Mouse (Mus musculus) hindbrain, embryonic 15.5 days (tissue): ENCODE measurements at regions not wholly inside any gene's neighbourhood (a gene's known extent, or its start where the extent isn't known, plus 50 kb on each side); places are given as distances from the start of the nearest gene placed in this dataset.

Experiments
- ATAC-seq: fragments of 200-750 bp; cut with Nextera tagmentation; 2 replicates; pipeline ENCODE4 v1.8.0; 2017; ENCODE audit warnings: low read depth, moderate number of reproducible peaks, moderate TSS enrichment; ENCODE audit not compliant: low FRiP score
- H3K27ac ChIP-seq: fragments of 300-500 bp; sonication (generic); replicated peaks from 2 replicates; pipeline ENCODE4 v1.5.1; 2015; ENCODE audit warnings: mild to moderate bottlenecking, inconsistent platforms
- H3K27me3 ChIP-seq: fragments of 300-500 bp; sonication (generic); 2 replicates; pipeline ENCODE4 v1.6.1; 2015; ENCODE audit warnings: control low read depth, inconsistent platforms
- H3K36me3 ChIP-seq: fragments of 300-500 bp; sonication (generic); 2 replicates; pipeline ENCODE4 v1.6.1; 2015; ENCODE audit warnings: control low read depth, inconsistent platforms
- H3K4me1 ChIP-seq: fragments of 300-500 bp; sonication (generic); replicated peaks from 2 replicates; pipeline ENCODE4 v1.6.1; 2015; ENCODE audit warnings: control low read depth, inconsistent platforms
- H3K4me2 ChIP-seq: fragments of 300-500 bp; sonication (generic); 2 replicates; pipeline ENCODE4 v1.6.1; 2015; ENCODE audit warnings: moderate library complexity, mild to moderate bottlenecking, inconsistent platforms
- H3K4me3 ChIP-seq: fragments of 300-500 bp; sonication (generic); 2 replicates; pipeline ENCODE4 v1.5.1; 2015; ENCODE audit warnings: mild to moderate bottlenecking, inconsistent platforms
- H3K9ac ChIP-seq: fragments of 300-500 bp; sonication (generic); 2 replicates; pipeline ENCODE4 v1.6.1; 2015; ENCODE audit warnings: inconsistent platforms
- H3K9me3 ChIP-seq: fragments of 300-500 bp; sonication (generic); 2 replicates; pipeline ENCODE4 v1.6.1; 2016; ENCODE audit warnings: control low read depth, inconsistent platforms
- WGBS: fragments of 180-500 bp; shearing (Covaris S2); methylation state at CpG from one replicate; pipeline ENCODE4 v1.1.7; 2015; 5-methylcytosine and 5-hydroxymethylcytosine counted together

DNA sequence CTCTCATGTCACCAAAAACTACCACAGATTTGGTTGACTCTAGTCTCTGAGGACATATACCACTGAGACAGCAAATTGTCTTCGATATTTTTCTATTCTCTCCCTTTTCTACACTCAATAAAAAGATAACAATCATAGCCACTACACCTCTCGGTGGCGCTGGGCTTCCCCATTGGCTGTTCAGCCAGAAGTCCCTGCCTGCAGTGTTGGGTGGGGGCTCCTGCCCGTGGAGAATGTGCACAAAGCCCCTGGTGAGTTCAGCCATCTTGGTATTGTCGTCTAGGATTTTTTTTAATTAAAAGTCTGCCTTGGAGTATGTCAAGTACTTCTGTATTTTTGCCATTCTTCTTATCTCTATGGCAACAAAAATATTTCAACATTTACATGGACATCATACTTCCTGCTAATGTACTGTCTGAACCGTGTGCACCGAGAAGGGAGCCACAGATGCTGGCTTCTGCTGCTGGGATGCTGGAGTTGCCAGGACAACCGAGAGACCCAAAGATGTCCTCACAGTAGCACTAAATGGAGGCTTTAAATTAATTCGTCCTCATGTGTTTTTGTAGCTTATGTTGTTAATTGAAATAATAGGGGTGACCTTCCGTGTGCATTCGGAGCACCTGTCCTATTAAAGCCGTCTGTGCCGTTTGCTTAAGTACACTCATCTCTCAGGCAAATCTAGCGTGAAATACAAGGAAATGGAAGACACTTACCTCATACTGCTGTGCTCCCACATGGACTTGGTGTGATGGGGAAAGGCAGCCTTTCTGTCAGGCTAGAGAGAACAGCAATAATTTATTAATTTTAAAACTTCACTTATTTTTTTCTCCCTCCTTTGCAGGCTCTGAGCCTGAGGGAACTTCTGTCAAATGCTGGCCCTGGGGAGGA, 199.7 kb upstream of the A230072I06Rik start:
- Histone ChIP-seq H3K4me1 (peaks cover 17% of the 10 kb centered on the region; the same call in 1 of the 2 replicates), H3K27me3 (no peaks in the 10 kb centered on the region), H3K4me3 (no peak overlapping the region), H3K27ac (no peak overlapping the region), H3K36me3 (no peaks in the 10 kb centered on the region), H3K9me3 (no peaks in the 10 kb centered on the region), H3K9ac (no peak overlapping the region), H3K4me2 (no peak overlapping the region)
- WGBS, result 44% methylated on average over 14 of the region's 14 CpGs
- ATAC-seq, result 0 out of 2 replicates have a peak, but pooled peaks have one; percentile 35

DNA sequence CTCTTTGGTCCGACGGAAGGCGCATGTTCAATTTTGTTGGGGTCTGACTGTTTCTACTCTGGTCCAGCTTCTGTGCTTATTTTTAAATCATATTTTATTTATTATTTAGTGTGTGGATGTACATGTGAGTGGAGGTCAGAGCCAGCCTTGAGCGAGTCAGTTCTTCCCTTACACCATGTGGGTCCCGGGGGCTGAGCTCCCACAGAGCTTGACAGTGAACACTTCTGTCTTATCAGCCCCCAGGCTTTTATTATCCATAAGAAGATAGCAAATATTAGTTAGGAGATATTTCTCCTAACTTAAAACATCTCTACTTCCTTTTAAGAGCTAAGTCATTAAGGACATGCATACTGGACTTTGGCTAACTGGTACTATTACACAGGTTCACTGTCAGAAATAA, 197.1 kb upstream of the A230072I06Rik start:
- H3K9ac ChIP-seq, result no peak overlapping the region
- ATAC-seq, result no peak
- no peak overlapping the region for H3K4me3 ChIP-seq
- H3K36me3 ChIP-seq, result no peaks in the 10 kb centered on the region
- WGBS, result 90% methylated on average over 5 of the region's 5 CpGs
- H3K27ac ChIP-seq, result no peak overlapping the region
- H3K27me3 ChIP-seq, result no peaks in the 10 kb centered on the region
- H3K9me3 ChIP-seq, result no peaks in the 10 kb centered on the region
- H3K4me1 ChIP-seq, result peaks cover 17% of the 10 kb centered on the region; the same call in 1 of the 2 replicates
- H3K4me2 ChIP-seq, result no peak overlapping the region

DNA sequence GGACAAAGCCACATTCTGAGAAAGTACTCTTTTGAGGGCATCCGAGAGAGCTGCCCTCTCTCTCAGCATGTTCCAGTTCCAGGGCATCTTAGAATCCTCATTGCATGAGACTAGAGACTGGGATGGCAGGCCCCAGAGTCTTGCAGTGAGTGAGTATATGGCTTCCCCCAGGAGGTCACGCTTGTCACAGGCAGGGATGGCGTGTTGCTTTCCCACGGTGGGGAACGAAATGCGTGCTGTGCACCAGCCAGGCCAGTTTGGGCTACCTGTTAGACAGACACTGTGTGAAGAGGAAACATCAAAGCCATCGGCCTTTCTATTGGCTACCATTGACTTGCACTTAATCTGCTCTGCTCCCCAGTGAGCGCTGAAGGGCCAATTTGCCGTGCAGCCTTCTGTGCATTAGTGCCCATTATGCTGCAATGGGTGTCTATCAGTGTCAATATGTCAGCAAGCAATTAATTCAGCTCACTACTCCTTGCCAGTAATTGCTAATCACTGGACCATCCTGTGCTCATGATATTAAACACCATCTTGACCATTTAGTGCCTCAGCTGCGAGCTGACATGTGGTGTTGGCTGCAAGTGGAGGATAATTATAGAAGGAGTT, 191.3 kb upstream of the A230072I06Rik start:
- H3K4me2 ChIP-seq, result no peak overlapping the region
- ATAC-seq, result no peak

DNA sequence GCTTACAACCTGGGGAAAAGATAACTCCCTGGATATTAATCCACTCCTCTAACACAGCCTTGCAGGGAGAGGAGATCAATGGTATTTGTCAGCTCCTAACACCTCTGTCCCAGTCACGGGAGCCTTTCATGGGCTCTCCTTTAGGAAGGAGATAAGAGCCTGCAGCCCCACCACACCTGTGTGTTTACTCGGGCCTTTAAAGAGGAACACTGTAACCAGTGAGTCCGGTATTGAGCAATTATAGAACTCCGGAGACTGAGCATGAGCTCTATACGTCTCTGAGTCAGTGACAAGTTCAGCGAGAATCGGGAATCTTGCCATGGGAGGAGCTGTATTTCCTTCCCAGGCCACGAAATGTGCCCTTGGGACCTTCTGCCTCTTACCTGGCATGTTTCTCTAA, 178.5 kb upstream of the A230072I06Rik start:
- H3K36me3 ChIP-seq, result no peaks in the 10 kb centered on the region
- ATAC-seq, result no peak
- H3K4me2 ChIP-seq, result no peak overlapping the region
- peaks cover 36% of the 10 kb centered on the region for H3K27me3 ChIP-seq
- H3K9me3 ChIP-seq, result no peaks in the 10 kb centered on the region
- WGBS, result 88% methylated on average over 8 of the region's 8 CpGs
- no peak overlapping the region for H3K27ac ChIP-seq
- peaks cover 5% of the 10 kb centered on the region for H3K4me1 ChIP-seq
- no peak overlapping the region for H3K4me3 ChIP-seq
- no peak overlapping the region for H3K9ac ChIP-seq

More for the DNA sequence above, 191.3 kb upstream of the A230072I06Rik start:
- Histone ChIP-seq H3K4me1 (no peaks in the 10 kb centered on the region), H3K36me3 (no peaks in the 10 kb centered on the region), H3K27me3 (0 out of 2 replicates have a peak, but pooled peaks cover 3% of the 10 kb centered on the region), H3K9me3 (no peaks in the 10 kb centered on the region), H3K4me3 (no peak overlapping the region), H3K27ac (no peak overlapping the region), H3K9ac (no peak overlapping the region)
- WGBS, result 52% methylated on average over 10 of the region's 10 CpGs

DNA sequence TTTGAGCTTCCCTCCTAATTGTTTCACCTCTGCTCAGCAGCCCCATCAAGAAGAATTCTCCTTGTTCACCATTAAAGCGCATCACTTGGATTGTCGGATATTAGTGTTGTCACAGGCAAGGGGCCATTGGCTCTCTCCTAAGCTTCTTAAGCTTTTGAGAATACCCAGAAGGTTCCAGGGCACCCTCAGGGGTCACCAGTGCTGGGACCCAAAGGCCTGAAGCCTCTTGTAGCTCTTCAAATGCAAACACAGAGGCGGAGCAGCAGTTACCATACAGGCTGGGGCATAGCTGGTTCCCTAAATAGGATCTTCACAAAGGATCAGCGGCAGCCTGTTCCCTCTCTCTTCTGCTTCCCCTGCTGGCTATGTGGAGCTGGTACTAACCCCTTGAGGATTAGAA, 175.3 kb upstream of the A230072I06Rik start:
- ATAC-seq, result no peak
- no peak overlapping the region for H3K4me3 ChIP-seq
- H3K27me3 ChIP-seq, result peaks cover 40% of the 10 kb centered on the region
- no peak overlapping the region for H3K4me2 ChIP-seq
- 59% methylated on average over 4 of the region's 4 CpGs for WGBS
- no peaks in the 10 kb centered on the region for H3K36me3 ChIP-seq
- H3K4me1 ChIP-seq, result peaks cover 13% of the 10 kb centered on the region
- no peak overlapping the region for H3K27ac ChIP-seq
- H3K9me3 ChIP-seq, result no peaks in the 10 kb centered on the region
- H3K9ac ChIP-seq, result no peak overlapping the region

DNA sequence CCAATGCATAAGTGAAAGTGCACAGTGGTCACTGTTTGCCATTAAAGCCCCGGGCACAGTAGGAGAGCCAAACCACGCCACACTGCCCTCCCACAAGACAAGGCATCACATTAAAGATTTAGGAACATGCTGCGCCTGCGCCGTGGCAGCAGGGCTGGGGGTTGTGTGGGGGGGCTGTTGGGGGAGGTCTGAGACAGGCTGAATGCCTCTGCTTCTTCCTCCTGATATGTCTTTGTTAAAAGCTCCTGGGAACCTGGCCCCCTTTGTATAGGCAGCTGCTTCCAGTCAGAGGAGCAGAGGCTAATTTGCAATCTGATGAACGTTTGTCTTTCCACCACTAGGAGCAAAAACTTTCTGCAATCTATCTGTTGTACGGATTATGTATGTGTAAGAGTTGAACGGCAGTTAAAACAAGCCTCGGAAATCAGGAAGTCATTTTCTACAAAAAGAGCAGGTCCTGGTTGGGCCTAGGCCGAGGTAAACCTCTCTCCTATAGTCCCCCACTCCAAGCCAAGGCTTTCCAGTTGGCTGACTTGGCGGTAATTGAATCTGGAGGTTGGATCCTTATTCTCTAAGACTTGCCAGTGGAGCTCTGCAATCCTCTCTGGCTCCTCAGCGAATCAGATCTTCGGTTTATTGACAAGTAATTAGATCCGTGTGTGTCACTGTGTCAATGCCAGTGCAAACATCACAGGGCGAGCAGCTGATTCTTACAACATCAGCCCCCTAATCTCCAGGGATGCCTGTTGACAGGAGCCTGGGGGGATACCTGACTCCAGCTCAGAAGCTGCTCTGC, 173.3 kb upstream of the A230072I06Rik start:
- Histone ChIP-seq H3K4me1 (peaks cover 13% of the 10 kb centered on the region), H3K36me3 (no peaks in the 10 kb centered on the region), H3K9me3 (no peaks in the 10 kb centered on the region), H3K27me3 (peaks cover 41% of the 10 kb centered on the region), H3K9ac (no peak overlapping the region), H3K4me2 (no peak overlapping the region), H3K27ac (no peak overlapping the region), H3K4me3 (no peak overlapping the region)
- 0 out of 2 replicates have a peak, but pooled peaks have one; percentile 45 for ATAC-seq
- 12% methylated on average over 15 of the region's 15 CpGs for WGBS

DNA sequence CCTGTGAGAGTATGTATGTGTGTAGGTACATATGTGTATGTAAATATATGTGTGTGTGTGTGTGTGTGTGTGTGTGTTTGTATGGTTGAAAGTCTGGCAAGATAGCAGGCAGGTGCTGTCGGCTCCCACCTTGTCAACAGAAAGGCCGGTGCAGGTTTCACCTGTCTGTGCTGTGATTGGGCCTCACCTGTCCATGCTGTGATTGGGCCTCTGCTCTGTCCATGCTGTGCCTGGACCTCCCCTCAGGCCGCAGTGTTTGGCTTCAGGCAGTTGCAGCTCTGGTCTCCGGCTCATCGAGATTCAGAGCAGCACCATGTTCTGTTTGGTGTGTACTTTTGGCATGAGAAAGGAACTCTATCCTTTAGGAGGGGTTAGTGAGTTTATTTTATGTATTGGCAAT, 170.0 kb upstream of the A230072I06Rik start:
- Histone ChIP-seq H3K27ac (no peak overlapping the region), H3K4me1 (peaks cover 18% of the 10 kb centered on the region), H3K36me3 (no peaks in the 10 kb centered on the region), H3K4me2 (no peak overlapping the region), H3K4me3 (no peak overlapping the region), H3K9ac (no peak overlapping the region), H3K27me3 (peaks cover 40% of the 10 kb centered on the region), H3K9me3 (no peaks in the 10 kb centered on the region)
- no peak for ATAC-seq
- WGBS, result 73% methylated on average over 5 of the region's 5 CpGs

DNA sequence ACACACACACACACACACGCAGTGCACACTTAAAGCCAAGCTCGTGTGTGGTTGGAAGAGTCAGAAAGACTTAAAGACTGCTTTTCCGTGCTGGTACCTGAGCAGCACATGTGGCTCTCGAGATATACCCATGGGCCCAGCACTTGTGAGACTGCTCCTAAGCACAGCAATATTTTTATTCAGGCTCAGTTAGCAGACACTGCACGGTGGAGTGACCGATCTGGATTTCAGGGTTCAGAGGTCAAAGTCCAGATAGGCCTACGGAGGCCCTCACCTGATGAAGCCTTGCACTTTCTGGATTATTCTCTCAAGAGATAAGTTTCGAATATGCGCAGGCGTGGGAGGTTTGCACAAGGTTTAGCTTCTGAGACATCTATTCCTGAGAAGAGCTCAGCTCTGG, 167.0 kb upstream of the A230072I06Rik start:
- H3K4me3 ChIP-seq, result no peak overlapping the region
- no peak overlapping the region for H3K4me2 ChIP-seq
- H3K9ac ChIP-seq, result no peak overlapping the region
- H3K36me3 ChIP-seq, result no peaks in the 10 kb centered on the region
- no peaks in the 10 kb centered on the region for H3K9me3 ChIP-seq
- no peak overlapping the region for H3K27ac ChIP-seq
- peaks cover 28% of the 10 kb centered on the region for H3K27me3 ChIP-seq
- 82% methylated on average over 10 of the region's 10 CpGs for WGBS
- H3K4me1 ChIP-seq, result peaks cover 5% of the 10 kb centered on the region
- no peak for ATAC-seq

DNA sequence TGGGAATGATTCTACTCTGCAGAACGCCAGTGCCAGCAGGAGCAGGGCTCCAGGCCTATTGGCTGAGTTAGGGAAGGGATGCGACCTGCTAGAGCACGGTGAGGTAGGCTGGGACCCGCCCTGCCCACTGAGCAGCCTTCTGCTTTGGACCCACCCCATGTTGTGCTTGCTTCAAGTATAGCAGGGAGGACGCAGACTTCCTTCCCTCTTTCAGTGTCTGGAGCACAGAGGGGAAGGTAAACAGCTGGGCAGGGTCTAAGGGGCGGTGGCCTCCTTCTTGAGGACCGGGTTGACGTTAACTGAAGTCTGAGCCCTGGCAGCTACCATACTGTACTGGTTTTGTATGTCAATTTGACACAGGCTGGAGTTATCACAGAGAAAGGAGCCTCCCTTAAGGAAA, 165.6 kb upstream of the A230072I06Rik start:
- no peak overlapping the region for H3K27ac ChIP-seq
- H3K4me2 ChIP-seq, result no peak overlapping the region
- no peak overlapping the region for H3K9ac ChIP-seq
- ATAC-seq, result no peak
- H3K4me3 ChIP-seq, result no peak overlapping the region
- peaks cover 22% of the 10 kb centered on the region for H3K27me3 ChIP-seq
- H3K4me1 ChIP-seq, result peaks cover 5% of the 10 kb centered on the region
- WGBS, result 34% methylated on average over 8 of the region's 8 CpGs
- H3K36me3 ChIP-seq, result no peaks in the 10 kb centered on the region
- no peaks in the 10 kb centered on the region for H3K9me3 ChIP-seq

DNA sequence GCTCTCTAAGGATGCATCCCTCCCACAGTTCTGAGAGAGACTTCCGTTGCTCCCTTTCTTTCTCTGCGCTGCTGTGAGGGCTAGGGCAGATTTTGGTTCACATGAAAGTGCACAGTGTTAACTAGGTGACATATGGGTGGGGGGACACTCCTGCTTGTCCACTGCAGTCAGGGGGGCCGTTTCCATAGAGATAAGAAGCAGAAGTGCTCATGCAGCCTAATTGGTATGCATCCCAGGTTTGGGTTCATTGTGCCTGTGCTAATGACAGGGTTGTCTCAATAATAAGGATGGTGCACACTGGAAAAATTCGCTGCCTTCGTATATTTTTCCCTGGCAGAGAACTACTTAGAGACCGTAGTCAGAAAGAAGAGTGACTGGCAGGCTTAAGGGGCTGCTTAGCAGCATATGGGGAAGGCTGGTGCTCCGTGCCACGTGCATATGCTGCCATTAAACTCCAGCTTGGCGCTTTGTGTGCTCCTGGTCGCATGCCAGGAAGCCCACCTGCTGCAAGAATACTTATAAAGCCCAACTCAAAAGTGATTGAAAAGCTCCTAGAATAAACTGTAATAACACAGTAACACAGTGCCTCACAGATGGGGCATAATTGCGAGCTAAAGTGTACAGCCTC, 152.1 kb upstream of the A230072I06Rik start:
- Histone ChIP-seq H3K4me2 (peak overlapping the region; percentile 37), H3K27ac (peak overlapping the region; percentile 59), H3K4me1 (peaks cover 28% of the 10 kb centered on the region), H3K4me3 (no peak overlapping the region), H3K27me3 (peaks cover 24% of the 10 kb centered on the region), H3K36me3 (no peaks in the 10 kb centered on the region), H3K9ac (no peak overlapping the region), H3K9me3 (no peaks in the 10 kb centered on the region)
- WGBS, result 10% methylated on average over 11 of the region's 11 CpGs
- peak; percentile 91 for ATAC-seq

DNA sequence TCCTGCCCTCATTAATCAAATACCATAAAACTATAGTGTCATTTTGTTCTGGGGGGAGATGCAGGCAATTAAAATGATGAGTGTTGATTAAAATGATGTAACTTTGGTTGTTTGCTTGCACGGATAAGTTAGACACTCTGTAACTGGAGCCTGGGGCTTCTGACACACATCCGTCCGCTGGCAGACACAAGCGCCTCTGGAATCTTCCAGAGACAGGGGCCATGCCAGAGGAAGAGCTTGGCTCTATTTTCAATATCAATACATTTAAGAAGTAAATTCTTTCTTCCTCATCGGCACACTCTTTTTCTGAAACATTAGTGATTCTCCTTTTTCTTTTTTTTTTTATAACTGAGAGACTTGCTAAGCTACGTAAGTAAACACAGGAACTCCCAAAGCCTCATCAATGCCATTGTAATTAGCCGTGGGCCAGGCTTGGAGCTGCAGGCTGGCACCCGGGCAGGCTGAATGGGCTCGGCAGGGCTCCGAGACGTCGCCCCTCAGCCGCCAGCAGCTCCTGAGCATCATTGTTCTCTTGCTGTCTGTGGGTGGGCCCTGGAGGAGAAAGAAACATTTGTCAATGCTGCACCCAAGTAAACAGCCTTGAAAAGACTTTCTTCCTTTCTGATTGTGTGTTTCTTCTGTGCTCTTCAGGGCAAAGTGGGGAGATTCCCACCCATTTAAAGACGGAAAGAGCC, 151.4 kb upstream of the A230072I06Rik start:
- Histone ChIP-seq H3K4me2 (peak overlapping the region; percentile 37), H3K27ac (peak overlapping the region; percentile 59), H3K27me3 (peaks cover 30% of the 10 kb centered on the region), H3K9ac (no peak overlapping the region), H3K4me3 (no peak overlapping the region), H3K9me3 (no peaks in the 10 kb centered on the region), H3K36me3 (no peaks in the 10 kb centered on the region), H3K4me1 (peaks cover 28% of the 10 kb centered on the region)
- peak; percentile 38; the same call in 1 of the 2 replicates for ATAC-seq
- 10% methylated on average over 14 of the region's 14 CpGs for WGBS
